Mouse (Mus musculus) heart, adult 2 months (tissue): ENCODE results near the gene Pnmal2. TPM values are rescaled to one million over a fixed set of nuclear protein-coding genes. Genes with fewer than 3 reads are reported as not detected.

Experiments used
- DNase-seq, 2 experiments: peaks; one replicate each; pipeline ENCODE4 v3.0.0; 2021
- H3K27ac ChIP-seq: fragments of 200-600 bp; 2 replicates; pipeline ENCODE4 v1.8.1; 2022
- H3K27me3 ChIP-seq: fragments of 200-500 bp; 2 replicates; pipeline ENCODE4 v1.6.1; 2012; ENCODE audit warnings: mild to moderate bottlenecking, low read length, inconsistent platforms, mixed read lengths; ENCODE audit not compliant: control insufficient read depth, insufficient read depth
- H3K36me3 ChIP-seq: fragments of 200-500 bp; 2 replicates; pipeline ENCODE4 v1.6.1; 2012; ENCODE audit warnings: low read length, inconsistent platforms; ENCODE audit not compliant: control insufficient read depth, insufficient read depth
- H3K4me1 ChIP-seq: fragments of 200-500 bp; 2 replicates; pipeline ENCODE4 v1.6.1; 2011; ENCODE audit warnings: low read length; ENCODE audit not compliant: control insufficient read depth, insufficient read depth
- H3K4me3 ChIP-seq: fragments of 200-600 bp; 2 replicates; pipeline ENCODE4 v1.8.1; 2022
- H3K79me2 ChIP-seq: fragments of 200-500 bp; replicated peaks from 2 replicates; pipeline ENCODE4 v1.6.1; 2012; ENCODE audit warnings: mild to moderate bottlenecking, inconsistent platforms, low read length, moderate library complexity, mixed read lengths; ENCODE audit not compliant: control insufficient read depth, insufficient read depth
- H3K9ac ChIP-seq: fragments of 200-500 bp; 2 replicates; pipeline ENCODE4 v1.6.1; 2012; ENCODE audit warnings: low read depth, mild to moderate bottlenecking, control low read depth, inconsistent platforms, low read length, mixed read lengths
- CTCF ChIP-seq: fragments of 200-600 bp; IDR thresholded peaks from 2 replicates; pipeline ENCODE4 v1.8.1; 2022; ENCODE audit warnings: antibody characterized with exemption, mild to moderate bottlenecking, moderate library complexity
- EP300 ChIP-seq: fragments of 200-500 bp; IDR thresholded peaks from 2 replicates; pipeline ENCODE4 v1.6.1; 2011; ENCODE audit warnings: low read depth, low read length, control low read depth; ENCODE audit not compliant: insufficient read depth
- POLR2A ChIP-seq: fragments of 200-500 bp; IDR thresholded peaks from 2 replicates; pipeline ENCODE4 v1.6.1; 2011; ENCODE audit warnings: mild to moderate bottlenecking, low read depth, low read length, control low read depth; ENCODE audit not compliant: insufficient read depth
- WGBS: fragments of 180-500 bp; shearing (Covaris S2); methylation state at CpG from one replicate; pipeline ENCODE4 v1.1.7; 2018; 5-methylcytosine and 5-hydroxymethylcytosine counted together
- intact Hi-C: fragments of 180-260 bp; cut with DNase I; formaldehyde crosslinking; loops from one replicate; pipeline ENCODE4 v1.15.1; 2025
- polyA plus RNA-seq: library from polyadenylated mRNA; depleted of rRNA; stranded (reverse); fragments of >200 nt; gene quantifications from 2 replicates; pipeline ENCODE4 v1.2.3, GENCODE M21; 2012
- total RNA-seq, 2 experiments: library from RNA; stranded (reverse); gene quantifications; 2 replicates each; pipeline ENCODE4 v1.2.3; 2021

The Pnmal2 gene
- total and polyA plus RNA-seq, 3 experiments: 3.5 to 4.1 (median 3.8) TPM

DNA sequence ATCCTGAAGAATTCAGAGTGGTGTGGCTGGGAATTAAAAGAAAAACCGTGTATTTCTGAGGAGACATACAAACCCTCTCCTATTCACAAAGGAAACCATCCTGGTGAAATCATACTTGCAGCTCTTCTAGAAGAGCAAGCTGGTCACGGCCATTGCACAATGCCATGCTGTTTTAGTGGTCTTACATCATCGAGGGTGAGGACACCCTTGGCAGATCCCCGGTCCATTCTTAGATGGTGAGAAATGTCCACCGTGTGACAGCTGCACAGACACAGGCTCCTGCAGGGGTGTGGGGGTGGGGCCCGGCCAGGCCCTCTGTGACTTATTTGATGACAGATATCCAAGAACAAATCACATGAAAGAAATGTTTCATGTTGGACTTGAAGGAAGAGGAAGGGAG lies 29.5 kb downstream of the Pnmal2 start:
- 25% methylated on average over 6 of the region's 6 CpGs for WGBS
- intact Hi-C loops: no loop called here

GRCm38 (mm10) chr7:16976298-16976697 lies 31.8 kb downstream of the Pnmal2 start:
- Histone ChIP-seq H3K36me3 (no peaks in the 10 kb centered on the region), H3K27me3 (no peaks in the 10 kb centered on the region), H3K79me2 (no peaks in the 10 kb centered on the region), H3K4me1 (peaks cover 4% of the 10 kb centered on the region), H3K4me3 (no peak overlapping the region), H3K27ac (no peak overlapping the region), H3K9ac (no peak overlapping the region)
- no peak for DNase-seq
- WGBS: 64% methylated on average over 8 of the region's 8 CpGs
- no peak for TF ChIP-seq EP300
- no peak for TF ChIP-seq CTCF
- TF ChIP-seq POLR2A: no peak
- intact Hi-C loops: no loop called here

More for the DNA sequence above, 29.5 kb downstream of the Pnmal2 start:
- Histone ChIP-seq H3K36me3 (no peaks in the 10 kb centered on the region), H3K4me1 (no peaks in the 10 kb centered on the region; the same call in 1 of the 2 replicates), H3K79me2 (no peaks in the 10 kb centered on the region), H3K27ac (peak overlapping the region; percentile 63), H3K9ac (no peak overlapping the region), H3K4me3 (no peak overlapping the region), H3K27me3 (no peaks in the 10 kb centered on the region)
- peak; percentile 60 to 80 for DNase-seq
- TF ChIP-seq EP300 (peak; percentile 88), POLR2A (no peak)

GRCm38 (mm10) chr7:16978173-16978572 lies 33.7 kb downstream of the Pnmal2 start:
- Histone ChIP-seq H3K9ac (no peak overlapping the region), H3K27me3 (no peaks in the 10 kb centered on the region), H3K79me2 (no peaks in the 10 kb centered on the region), H3K4me1 (peaks cover 4% of the 10 kb centered on the region), H3K36me3 (no peaks in the 10 kb centered on the region), H3K4me3 (no peak overlapping the region), H3K27ac (no peak overlapping the region)
- 83% methylated on average over 6 of the region's 6 CpGs for WGBS
- intact Hi-C loops: no loop called here
- TF ChIP-seq EP300: no peak
- no peak for TF ChIP-seq POLR2A
- TF ChIP-seq CTCF: no peak
- DNase-seq: no peak

GRCm38 (mm10) chr7:16978593-16978992 lies 34.1 kb downstream of the Pnmal2 start:
- WGBS: 95% methylated on average over 3 of the region's 3 CpGs
- no peak for DNase-seq
- Histone ChIP-seq H3K27me3 (no peaks in the 10 kb centered on the region), H3K27ac (no peak overlapping the region), H3K36me3 (no peaks in the 10 kb centered on the region), H3K4me3 (no peak overlapping the region), H3K4me1 (peaks cover 4% of the 10 kb centered on the region), H3K9ac (no peak overlapping the region), H3K79me2 (no peaks in the 10 kb centered on the region)
- intact Hi-C loops: no loop called here
- TF ChIP-seq POLR2A (no peak), CTCF (no peak), EP300 (no peak)

DNA sequence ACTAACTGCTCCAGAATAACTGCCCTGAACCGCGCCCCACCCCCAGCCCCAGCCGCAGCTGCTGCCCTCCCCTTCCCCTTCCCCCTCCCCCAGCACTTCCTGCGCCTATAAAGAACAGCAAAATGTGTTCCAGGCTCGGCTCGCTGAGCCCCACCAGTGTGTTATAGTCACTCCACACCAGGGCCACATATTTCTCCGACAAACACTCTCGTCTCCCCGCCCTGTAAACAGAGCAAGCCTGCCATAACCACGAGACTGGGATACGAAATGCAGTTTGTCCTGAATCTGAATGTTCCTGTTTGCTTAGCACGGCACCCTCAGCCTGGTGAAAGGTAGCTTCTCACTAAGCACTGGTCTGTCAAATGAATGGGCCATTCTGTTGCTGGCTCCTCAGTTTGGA lies 35.9 kb downstream of the Pnmal2 start:
- no peaks in the 10 kb centered on the region for H3K27me3 ChIP-seq
- H3K4me3 ChIP-seq: peak overlapping the region; percentile 39; the same call in 1 of the 2 replicates
- DNase-seq: peak; percentile 50 to 52
- intact Hi-C loops: no loop called here
- H3K27ac ChIP-seq: peak overlapping the region; percentile 58
- peaks cover 4% of the 10 kb centered on the region for H3K4me1 ChIP-seq
- no peaks in the 10 kb centered on the region for H3K36me3 ChIP-seq
- WGBS: 2% methylated on average over 12 of the region's 12 CpGs
- TF ChIP-seq EP300: 0 out of 2 replicates have a peak, but pooled peaks have one; percentile 40
- TF ChIP-seq POLR2A: no peak
- peak overlapping the region; percentile 68 for H3K9ac ChIP-seq
- H3K79me2 ChIP-seq: no peaks in the 10 kb centered on the region

- TF ChIP-seq EP300 (no peak), CTCF (no peak), POLR2A (no peak)
- H3K79me2 ChIP-seq: no peaks in the 10 kb centered on the region
- H3K27me3 ChIP-seq: no peaks in the 10 kb centered on the region
- no peaks in the 10 kb centered on the region for H3K36me3 ChIP-seq
- H3K4me3 ChIP-seq: no peak within 1 kb of the TSS
- H3K4me1 ChIP-seq: peaks cover 10% of the 10 kb centered on the region
- intact Hi-C loops: no loop called here
- H3K9ac ChIP-seq: no peak within 1 kb of the TSS
- 44% methylated on average over 26 of the region's 26 CpGs for WGBS
- DNase-seq: peak in 1 of 2 experiments; percentile 40
- no peak within 1 kb of the TSS for H3K27ac ChIP-seq
These were observed 38.5 kb downstream of the Pnmal2 start, which contains the start of gene Gm42372 for GRCm38 (mm10) chr7:16982859-16983568. Gene Gm42372, plus strand, starts transcription at chr7:16983086.
